Mouse (Mus musculus) lung, adult 10 weeks (tissue): ENCODE results near the gene Psma7. TPM values are rescaled to one million over a fixed set of nuclear protein-coding genes. Genes with fewer than 3 reads are reported as not detected.

ENCODE experiments used
- polyA plus RNA-seq: library from polyadenylated mRNA; stranded (reverse); fragments of 350-450 nt; fragmentation: Illumina TruSeq; extraction: RNeasy Lipid Tissue Mini Kit (QIAGEN cat#74804); gene quantifications from one replicate; pipeline ENCODE4 v1.2.3, GENCODE M21; 2014; ENCODE audit warnings: low read depth, low replicate concordance; ENCODE audit not compliant: insufficient read depth

Gene Psma7
- polyA plus RNA-seq: 214 TPM

DNA sequence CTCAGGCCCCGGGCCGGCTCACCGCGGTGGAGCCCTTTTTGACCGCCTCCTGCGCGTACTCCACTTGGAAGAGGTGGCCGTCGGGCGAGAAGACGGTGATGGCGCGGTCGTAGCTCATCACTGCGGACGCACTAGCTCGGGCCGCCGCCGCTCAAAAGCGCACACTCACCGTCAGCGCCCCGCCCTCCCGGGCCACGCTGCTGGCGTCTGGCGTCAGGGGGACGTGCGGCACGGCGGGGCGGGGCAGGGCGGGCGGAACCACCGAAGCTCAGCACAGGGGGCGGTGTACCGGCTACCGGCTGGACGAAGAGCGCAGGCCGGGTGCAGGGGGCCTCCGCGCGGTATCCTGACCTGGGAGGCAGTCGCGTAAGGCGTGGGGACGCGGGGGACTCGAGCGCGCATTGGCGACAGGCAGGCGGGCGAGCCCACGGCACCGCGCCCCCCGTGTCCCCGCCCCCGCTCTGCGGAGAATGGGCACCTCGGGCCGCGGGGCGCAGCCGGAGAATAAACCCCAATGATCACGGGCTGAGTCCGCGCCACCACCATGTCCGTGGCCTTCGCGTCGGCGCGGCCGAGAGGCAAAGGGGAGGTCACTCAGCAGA is at the start of gene Psma7, which contains the start of gene Ss18l1:
Gene Psma7, minus strand, starts transcription at position 178 of the 602 bp plus-strand sequence.
Gene Ss18l1, plus strand, starts transcription at position 254 of the 602 bp plus-strand sequence.

DNA sequence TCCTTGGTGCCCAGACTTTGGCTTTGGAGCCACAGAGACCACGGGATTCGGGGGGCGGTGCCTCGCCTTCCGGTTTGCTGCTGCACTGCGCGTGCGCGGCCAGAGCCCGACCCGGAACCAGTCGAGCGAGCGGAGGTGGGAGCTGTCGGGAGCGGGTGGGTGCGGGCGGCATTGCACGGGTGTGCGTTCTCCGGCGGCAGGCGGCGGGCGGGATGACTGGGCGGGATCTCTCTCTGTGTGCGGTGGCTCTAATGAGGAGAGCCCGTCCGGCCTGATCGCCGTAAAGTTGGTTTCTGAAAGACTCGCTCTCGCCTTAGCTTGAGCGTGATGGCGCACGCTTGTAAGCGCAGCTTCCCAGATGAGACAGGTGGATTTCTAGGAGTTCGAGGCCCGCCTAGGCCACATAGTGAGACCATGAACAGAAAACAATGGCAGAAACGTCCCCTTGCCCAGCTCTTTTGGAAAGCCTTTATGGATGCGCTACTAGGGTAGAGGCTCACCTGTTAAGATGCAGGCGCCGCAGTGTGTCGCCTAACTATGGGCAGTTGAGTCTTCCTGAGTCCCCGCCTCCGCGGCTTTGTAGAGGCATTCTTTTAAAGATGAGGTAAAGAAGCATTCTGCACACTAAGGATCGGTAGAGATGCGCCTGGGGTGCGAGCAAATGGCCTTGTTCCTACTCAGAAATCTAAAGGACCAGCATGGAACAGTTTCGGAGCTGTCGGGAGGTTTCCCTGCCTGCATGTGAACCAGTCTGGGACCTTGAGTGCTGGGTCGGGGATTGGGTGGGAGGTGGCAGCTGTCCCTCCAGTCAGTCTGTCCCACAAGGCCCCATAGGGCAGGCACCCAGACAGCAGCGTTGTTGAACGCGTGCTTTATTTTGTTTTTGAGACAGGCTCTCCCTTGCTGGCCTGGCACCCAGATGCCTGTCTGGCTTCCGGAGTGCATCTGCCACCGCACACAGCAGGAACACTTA is 28.5 kb upstream of the Psma7 start, which contains the start of gene Mtg2:
Gene Mtg2, plus strand, starts transcription at position 108 of the 973 bp plus-strand sequence.

DNA sequence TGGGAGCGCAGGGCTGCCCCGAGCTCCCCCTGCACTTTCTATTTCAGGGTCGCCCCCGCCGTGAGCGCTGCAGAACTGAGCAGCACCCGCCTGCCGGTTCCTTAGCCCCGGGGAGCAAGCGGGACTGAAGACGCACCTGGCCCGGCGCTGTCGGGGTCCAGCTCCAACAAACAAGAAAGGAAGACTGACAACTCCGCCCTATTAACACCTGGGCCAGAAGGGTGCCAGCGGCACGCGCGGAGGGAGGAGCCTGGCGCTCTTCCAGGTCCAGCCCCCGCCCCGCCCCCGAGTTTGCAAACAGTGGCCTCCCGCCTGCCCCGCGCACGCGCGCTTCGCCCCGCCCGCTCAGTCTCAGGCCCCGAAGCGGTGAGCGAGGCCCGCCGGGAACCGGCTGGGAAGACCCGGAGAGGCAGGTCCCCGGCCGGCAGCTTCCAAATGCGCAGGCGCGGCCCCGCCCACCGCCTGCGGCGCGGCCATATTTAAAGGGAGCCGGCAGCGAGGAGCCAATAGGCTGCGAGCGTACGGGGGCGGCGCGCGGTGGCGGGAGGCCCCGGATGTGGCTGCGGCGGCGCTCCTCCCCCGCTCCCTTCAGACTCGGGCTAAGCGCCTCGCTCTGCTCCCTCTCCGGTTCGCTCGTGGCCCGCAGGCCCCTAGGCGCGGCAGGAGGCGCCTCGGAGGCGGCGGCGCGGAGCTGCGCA is 17.7 kb downstream of the Psma7 start, which contains the start of gene Lsm14b:
Gene Lsm14b, plus strand, starts transcription at position 587 of the 698 bp plus-strand sequence.

Other genes with a start within 250 kb of the Psma7 start
- 8.2 TPM for gene Taf4, start 65.8 kb downstream of the Psma7 start, polyA plus RNA-seq
- 27.4 TPM for gene Lsm14b, start 17.4 kb downstream of the Psma7 start, polyA plus RNA-seq
- 1.5 TPM for gene Ss18l1, start 76 bp upstream of the Psma7 start, polyA plus RNA-seq
- 15.8 TPM for gene Mtg2, start 28.2 kb upstream of the Psma7 start, polyA plus RNA-seq
- not detected for gene Hrh3, start 62.1 kb upstream of the Psma7 start, polyA plus RNA-seq
- gene Osbpl2, start 76.9 kb upstream of the Psma7 start, polyA plus RNA-seq: 22.9 TPM
- 64.0 TPM for gene Adrm1, start 129.1 kb upstream of the Psma7 start, polyA plus RNA-seq
- 51.5 TPM for gene Lama5, start 183.4 kb upstream of the Psma7 start, polyA plus RNA-seq
- gene Rps21, start 214.9 kb upstream of the Psma7 start, polyA plus RNA-seq: 2,570 TPM
- gene Cables2, start 231.1 kb upstream of the Psma7 start, polyA plus RNA-seq: 10.9 TPM
- gene Rbbp8nl, start 247.4 kb upstream of the Psma7 start, polyA plus RNA-seq: 0.29 TPM